Mouse (Mus musculus): ENCODE measurements around the gene Ccnc. TPM values are rescaled to one million over a fixed set of nuclear protein-coding genes. Genes with fewer than 3 reads are reported as not detected.
"Not testable (repeated sequence)": the region's sequence is repeated elsewhere in the genome, so short reads cannot be mapped to it uniquely, and the experiment has no call there.

Gene Ccnc
- total RNA-seq, 1 experiment from 2014 or later, result 19.5 TPM

DNA sequence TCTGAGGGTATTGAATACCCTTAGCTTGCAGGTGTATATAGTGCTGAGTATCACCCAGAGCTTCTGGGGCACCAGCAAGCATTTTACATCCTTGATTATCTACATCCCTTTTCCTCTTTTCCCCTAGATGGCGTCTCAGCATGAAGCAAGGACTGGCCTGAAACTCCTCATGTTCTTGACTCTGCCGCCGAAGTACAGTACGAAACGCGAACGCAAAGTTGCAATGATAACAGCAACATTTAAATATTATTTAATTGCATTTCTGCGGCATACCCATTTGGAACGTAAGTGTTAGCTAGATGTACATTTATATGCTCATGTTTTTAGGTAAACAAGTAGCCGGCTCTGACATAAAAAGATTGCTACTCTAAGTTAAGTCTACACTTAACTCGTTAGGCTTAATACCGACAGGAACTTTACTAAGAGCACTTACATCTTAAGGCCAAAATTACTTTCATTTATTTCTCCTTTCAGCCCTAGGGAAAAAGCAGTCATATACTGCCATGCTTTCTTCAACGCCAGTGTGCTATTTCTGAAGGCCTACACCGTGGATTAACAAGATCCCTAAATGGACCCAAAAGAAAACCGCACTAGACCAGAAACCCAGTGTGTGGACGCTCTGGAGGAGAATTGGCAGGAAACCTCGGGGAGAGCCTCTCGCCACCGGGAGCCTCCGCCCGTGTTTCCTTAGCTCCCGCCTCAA is 438 bp upstream of the Ccnc start:
- peak; percentile 32 for DNase-seq

DNA sequence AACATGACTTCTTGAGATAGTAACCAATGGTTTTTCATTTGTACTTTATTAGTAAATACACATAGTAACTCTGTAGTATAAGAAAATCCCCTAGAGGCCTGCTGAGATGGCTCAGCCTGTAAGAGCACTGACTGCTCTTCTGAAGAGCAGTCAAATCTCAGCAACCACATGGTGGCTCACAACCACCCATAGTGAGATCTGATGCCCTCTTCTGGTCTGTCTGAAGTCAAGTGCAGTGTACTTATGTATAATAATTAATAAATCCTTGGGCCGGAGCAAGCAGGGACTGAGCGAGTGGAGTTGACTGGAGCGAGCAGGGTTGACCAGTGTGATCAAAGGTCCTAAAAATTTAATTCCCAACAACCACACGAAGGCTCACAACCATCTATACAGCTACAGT is 11.7 kb downstream of the Ccnc start:
- DNase-seq, result no peak

DNA sequence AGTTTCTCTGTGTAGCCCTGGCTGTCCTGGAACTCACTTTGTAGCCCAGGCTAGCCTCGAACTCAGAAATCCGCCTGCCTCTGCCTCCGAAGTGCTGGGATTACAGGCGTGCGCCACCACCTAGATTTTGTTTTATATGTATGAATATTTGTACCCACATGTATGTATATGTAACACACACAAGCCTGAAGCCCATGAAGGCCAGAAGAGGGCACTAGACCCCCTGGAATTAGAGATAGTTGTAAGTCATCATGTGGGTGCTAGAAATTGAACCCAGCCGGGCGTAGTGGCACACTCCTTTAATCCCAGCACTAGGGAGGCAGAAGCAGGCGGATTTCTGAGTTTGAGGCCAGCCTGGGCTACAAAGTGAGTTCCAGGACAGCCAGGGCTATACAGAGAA is 16.6 kb downstream of the Ccnc start:
- DNase-seq, result not testable (repeated sequence)

DNA sequence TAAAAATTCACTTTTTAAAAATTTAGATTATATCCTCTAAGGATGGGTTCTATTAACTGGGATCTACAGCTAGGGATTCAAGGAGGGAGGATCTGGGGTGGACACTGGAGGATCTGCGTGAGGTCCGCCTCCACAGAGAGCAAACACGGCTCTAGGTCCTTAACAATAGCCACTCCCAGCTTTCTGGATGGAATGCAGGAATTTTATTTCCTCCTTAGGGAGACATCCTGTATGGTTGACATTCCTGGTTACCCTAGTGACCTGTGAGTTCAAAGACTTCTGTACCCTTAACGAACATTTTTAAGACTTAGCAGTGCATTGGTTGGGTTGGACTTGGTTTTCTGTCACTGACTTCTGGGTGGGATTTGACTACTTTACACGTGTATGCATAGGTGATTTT is 18.2 kb downstream of the Ccnc start:
- DNase-seq, result no peak

DNA sequence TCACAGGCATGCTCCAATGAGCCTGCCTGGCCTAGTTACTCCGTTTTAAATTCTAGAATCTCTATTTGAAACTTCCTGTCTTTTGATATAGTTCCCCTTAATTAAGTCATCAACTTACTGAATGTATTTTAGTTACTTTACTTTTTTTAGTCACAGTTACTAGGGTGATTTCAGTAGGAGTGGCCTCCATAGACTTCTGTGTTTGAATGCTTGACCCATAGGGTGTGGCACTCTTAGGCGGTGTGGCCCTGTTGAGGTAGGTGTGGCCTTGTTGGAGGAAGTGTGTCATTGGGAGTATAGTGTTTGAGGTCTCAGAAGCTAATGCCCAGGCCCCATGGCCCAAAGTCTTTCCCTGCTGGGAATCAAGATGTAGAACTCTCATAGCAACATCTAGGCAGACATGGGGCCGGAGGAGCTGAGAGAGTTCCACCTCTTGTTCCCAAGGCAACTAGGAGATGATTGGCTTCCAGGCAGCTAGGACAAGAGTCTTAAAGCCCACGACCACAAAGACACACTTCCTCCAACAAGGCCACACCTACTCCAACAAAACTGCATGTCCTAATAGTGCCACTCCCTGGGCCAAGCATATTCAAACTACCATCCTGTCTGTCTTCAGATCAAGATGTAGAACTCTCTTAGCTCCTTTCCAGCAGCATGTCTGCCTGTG is 27.8 kb downstream of the Ccnc start:
- DNase-seq, result no peak

DNA sequence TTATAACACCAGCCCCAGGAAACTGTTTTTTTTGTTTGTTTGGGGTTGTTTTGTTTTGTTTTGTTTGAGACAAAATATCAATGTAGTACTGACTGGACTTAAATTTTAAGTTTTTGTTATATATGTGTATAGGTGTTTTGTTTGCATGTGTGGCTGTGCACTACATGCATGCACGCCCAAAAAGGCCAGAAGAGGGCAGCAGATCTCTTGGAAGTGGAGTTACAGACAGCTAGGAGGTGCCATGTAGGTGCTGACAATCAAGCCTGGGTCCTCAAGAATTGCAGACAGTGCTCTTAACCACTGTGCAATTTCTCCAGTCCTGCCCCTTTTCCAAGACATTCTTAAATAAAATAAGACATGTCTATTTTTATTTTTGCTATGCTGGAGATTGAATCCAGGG is 31.4 kb downstream of the Ccnc start:
- no peak for DNase-seq

DNA sequence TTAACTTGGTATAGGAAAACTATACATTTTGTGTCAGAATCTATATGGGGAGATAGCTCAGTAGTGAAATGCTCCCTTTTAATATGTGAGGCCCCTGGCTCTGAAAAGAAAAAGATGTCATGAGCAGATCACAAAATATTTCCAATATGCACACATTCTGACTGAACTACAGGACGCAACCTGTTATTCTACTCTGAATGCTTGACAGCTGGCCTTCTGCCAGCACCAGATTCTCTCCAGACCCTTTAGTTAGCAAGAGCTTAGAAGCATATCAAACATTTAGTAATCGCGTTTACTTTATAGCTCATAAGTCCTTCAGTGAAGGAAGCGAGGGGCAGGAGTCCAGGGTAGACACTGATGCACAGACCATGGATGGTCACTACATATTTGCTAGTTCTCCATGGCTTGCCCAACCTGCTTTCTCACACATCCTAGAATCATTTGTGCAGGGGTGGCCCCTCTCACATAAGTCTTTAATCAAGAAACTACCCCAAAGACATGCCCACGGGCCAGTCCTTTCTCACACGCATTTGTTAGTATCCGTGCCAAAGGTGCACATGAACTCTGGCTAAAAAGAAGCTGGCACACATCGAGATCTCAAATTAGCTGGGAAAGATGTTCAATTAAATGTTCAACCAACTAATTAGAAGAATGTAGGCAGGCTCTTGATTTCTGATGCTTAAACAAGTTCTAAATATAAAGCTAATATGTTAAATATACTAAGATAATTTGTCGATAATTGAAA is 34.1 kb downstream of the Ccnc start:
- DNase-seq, result no peak

DNA sequence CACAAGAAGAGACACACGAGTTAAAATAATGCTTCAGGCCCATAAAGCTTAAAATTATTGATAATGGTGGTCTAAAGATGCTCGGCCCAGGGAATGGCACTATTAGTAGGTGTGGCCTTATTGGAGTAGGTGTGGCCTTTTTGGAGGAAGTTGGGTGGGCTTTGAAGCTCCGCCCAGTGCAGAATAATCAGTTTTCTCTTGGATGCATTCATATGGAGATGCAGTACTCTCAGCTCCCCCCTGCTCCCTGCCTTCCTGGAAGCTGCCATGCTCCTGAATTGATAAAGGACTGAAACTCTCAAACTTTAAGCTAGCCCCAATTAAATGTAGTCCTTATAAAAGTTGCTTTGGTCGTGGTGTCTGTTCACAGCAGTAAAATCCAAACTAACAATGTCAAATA is 36.3 kb downstream of the Ccnc start:
- DNase-seq, result no peak

DNA sequence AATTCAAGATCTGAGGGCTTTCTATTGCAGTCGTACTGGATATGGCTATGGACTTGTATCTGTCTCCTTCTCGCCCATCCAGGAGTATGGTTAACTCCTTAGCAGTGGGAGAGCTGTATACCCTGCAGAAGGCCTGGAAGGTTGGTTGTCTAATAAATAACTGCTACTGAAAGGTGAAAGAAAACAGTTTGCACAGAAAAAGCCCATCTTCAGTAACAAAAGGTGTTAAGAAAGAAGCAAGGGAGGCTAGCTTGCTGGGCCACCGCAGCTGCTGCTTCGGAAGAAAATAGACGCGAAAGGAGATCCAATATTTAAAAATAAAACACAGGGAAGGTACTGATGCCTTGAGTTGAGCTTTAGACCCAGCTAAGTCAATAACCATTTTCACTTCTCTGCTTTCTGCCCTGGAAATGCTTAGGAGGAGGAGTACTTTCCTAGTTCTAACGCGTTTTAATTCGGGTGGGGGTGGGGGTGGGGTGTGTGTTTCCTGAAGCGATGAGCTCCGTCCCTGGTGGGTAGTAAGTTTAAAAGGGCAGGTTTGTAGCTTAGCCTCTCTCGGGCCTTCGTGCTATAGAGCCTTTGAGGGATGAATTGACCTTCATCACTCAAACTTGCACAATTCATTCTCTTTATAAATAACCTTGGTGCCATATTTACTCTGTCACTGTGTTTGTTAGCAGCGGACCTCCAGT is 38.8 kb downstream of the Ccnc start:
- DNase-seq, result no peak

DNA sequence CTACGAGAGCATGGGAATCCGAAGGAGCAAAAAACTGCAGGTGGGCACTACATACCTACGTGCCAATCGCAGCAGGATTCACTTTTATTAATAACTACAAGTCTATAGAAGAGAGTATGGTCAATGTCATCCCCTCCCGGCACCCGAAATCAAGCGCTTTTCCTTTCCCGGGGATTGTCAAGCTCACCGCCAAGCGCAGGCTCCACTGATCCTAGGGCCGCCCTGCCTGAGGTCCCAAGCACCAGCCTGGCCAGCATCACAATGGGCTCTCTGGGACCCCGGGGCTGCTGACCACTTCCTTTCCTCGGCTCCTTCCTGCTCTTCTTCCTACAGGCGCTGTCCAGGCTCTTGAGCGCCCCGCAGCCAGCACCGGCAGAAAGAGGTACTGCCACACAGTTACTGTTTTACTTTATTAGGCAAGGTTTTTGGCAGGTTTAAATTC is 39.4 kb downstream of the Ccnc start, which contains the start of the genes Usp45 and Tstd3:
Gene Usp45, plus strand, starts transcription at position 294 of the 442 bp plus-strand sequence.
Gene Tstd3, minus strand, starts transcription at position 350 of the 442 bp plus-strand sequence.
- peak; percentile 85 for DNase-seq

DNA sequence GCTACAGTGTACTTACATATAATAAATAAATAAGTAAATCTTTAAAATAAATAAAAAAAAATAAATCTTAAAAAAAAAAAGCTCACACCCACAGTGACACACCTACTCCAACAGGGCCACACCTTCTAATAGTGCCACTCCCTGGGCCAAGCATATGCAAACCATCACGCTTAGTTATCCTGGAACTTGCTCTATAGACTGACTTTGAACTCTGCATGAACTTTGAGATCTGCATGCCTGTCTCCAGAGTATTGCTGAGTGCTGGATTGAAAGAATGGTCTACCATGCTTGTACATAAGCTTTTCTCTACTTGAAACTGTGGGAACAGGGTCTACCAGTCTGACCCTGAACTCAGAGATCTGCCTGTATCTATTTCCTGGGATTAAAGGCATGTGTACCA is 43.6 kb downstream of the Ccnc start:
- no peak for DNase-seq

DNA sequence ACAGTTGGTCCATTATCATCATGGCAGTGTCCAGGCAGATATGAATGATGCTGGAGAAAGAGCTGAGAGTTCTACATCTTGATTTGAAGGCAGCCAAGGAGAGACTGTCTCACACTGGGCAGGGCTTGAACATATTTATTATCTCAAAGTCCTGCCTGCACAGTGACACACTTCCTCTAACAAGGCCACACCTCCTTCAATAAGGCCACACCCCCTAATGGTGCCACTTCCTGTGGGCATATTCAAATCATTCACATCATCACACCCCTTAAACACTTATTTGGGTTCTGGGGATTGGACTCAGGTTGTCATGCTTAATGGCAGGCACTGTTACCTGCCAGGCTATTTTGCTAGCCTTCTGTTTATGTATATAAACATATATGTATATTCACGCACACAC is 44.8 kb downstream of the Ccnc start:
- DNase-seq, result no peak

DNA sequence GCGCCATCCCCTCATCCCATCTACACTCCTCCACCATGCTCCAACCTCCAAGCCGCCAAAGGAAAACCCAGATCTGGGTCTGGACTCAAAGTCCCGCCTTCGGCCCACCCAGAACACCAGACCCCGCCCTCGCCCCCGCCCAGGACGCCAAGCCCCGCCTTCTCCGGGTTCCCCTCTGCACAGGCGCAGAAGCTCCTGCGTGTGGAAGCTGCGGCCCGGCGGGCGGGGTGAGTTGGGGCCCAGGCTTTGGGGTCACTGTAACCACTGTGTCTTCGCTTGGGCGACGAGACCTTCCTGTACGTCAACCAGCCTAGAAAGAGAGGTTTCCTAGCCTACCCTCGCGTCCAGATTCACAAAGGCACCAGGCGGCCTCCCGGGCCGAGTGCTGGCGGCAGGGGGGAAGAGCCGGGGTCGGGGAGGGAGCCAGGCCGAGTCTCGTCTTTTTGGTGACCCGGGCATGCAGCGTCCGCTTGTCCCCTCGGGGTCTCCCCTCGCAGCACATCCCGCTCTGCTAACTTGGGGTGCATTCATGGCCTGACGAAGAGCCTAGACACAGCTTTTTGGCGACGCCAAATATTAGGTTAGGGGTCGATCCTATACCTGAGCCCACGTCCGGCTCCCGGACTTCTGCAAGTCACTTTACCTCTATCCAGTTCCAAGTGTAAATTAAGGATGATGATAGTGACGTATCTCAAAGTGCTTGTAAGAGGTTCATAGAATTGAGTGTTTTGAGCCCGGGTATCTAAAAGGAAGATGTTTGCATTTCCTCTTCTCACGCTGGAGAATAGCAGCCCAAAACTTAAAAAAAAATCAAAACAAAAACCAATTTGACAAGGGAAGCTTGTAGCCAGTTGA is 48.8 kb downstream of the Ccnc start:
- peak; percentile 97 for DNase-seq

DNA sequence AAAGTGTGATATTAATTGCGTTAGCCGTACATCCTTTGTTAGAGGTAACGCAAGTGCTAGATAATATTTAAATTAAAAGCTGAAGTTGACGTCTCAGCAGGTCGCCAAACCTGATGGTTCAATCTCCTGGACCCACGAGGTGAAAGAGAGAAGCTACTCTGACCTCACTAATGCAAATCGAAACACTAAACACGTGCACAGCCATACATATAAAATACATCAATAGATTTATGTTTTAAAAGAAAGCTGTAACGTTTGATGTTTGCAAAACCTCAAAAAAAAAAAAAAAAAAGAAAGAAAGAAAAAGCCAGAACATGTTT is 49.4 kb downstream of the Ccnc start:
- DNase-seq, result no peak

DNA sequence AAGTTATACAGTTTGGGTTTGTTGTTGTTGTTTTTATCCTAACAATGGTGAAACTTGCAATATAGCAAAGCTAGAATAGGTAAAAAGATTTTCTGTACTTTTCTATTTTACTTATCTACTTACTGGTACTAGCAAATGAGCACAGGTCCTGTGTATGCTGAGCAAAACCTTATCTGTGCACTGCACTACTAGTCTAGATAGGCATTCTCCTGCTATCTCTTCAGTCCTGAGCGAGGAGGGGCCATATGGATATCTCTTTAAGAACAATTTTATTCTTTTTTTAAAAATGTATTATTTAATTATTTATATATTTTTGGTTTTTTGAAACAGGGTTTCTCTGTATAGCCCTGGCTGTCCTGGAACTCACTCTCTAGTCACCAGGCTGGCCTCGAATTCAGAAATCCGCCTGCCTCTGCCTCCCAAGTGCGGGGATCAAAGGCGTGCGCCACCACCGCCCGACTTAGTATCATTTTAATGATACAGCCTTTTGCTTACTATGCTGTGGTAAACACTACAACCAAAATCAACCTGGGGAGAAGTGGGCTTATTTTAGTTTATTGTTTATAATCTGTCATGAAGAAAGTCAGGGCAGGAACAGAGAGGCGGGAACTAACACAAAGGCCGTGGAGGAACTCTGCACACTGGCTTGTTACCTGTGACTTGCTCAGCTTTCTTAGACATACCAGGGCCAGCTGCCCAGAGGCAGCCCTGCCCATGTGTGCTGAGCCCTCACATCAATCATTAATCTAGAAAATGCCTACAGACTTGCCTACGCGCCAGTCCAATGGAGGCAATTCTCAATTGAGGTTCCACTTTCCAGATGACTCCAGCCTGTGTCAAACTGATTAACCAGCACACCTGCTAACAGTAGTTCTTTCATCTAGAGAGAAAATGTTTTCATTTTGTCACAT is 53.6 kb downstream of the Ccnc start:
- DNase-seq, result no peak

DNA sequence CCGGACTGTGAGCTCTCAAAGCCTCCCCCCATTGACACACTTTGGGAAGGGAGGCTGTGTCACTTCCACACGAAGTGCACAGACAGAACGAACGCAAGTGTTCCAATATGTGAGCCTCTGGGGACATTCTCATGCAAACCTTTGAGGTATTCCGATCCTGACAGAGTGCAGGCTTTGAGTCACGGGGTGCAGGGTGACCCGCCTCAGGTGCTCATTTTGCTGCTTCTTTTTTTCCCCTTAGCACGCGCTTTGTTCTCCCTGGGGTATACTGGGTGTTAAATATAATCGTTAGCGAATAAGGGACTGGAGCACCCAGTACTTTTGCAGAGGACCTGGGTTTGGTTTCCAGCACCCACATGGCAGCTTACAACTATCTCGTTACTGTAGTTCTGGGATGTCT is 58.8 kb downstream of the Ccnc start:
- DNase-seq, result no peak

DNA sequence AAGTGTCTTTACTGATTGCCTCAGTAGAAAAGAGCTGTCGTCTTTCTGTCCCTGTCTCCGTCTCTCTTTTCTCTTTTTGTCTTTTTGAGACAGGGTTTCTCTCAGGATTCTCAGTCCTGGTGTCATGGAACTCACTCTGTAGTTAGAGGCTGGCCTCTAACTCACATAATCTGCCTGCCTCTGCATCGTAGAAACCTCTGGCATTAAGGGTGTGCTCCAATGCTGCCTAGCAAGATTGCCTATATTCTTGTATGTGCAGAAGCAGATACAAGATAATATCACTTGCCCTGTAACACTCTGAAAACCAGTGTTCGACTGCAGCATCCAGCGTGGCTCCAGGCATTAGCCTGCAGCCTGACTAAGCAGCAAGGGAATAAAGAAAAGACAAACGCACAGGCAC is 61.4 kb downstream of the Ccnc start:
- DNase-seq, result no peak

DNA sequence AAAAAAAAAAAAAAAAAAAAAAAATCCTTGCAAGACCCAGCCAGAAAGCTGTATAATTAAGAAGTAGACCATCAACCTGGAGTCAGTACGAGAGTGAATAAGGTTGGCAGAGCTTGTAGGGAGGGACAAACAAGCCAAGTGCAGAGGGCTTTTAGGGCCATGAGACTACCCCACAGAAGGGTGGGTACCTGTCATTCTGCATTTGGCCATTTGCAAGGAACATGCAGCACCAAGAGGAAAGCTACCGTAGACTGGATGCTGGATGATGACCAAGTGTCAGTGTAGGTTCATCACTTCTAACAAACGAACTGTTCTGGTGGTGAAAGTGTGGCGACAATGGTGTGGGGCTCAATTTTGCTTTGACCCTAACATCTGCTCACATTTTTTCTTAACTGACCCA is 62.3 kb downstream of the Ccnc start:
- DNase-seq, result no peak

DNA sequence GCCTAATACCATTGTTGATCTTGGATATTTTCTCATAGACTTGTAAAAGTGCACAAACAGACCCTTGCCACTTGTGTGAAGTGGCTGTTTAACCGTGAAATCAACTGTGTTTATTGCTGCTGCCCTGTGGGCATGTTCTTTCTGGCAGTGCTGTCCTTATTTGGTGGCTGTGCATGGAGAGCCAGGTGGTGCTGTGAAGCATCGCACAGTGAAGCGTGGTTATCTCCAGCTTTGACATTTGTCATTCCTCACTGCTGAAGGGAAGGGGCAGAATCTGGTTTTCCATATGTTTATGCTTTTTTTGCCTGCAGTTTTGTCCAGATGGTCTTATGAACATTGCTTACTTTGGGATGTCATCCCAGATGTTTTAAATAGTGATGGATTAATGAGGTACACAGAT is 66.1 kb downstream of the Ccnc start:
- no peak for DNase-seq

DNA sequence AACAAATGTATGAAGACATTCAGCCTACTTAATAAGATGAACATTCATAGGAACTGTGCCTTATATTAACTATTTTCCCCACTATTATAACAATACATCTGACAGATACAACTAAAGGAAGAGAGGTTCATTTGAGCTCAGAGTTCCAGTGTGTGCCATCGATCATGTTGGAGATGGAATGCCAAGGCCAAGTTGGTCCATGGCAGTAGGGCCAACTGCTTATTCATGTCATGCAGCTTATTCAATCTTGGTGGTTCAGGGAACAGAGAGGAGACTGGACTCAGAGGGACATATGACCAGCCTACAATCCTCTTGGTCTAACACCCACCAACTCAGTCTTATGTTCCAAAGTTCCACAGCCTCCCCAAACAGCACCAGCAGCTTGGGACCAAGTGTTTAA is 73.5 kb downstream of the Ccnc start:
- no peak for DNase-seq

DNA sequence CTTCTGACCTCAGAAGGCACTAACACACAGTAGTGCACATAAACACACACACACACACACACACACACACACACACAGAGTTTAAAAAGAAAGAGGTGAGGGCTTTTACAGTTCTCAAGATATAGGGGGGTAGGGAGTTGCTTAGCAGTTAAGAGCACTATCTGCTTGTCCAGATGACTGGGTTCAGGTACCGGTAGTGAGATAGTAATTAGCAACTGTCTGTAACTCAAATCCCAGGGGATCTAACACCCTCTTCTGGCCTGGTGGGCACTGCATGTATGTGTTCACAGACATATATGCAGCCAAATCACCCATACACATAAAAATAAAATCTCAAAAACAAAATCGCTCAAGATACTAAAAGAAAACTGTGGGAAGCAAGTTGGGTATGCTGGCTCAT is 74.1 kb downstream of the Ccnc start:
- no peak for DNase-seq

All from adrenal gland, postnatal 14 days (tissue).